Mouse (Mus musculus) limb, embryonic 13.5 days (tissue): Measurements from ENCODE around the gene Cntnap5c. TPM values are rescaled to one million over a fixed set of nuclear protein-coding genes. Genes with fewer than 3 reads are reported as not detected.

Source experiments
- ATAC-seq: fragments of 200-750 bp; cut with Nextera tagmentation; 2 replicates; pipeline ENCODE4 v1.8.0; 2017; ENCODE audit warnings: low read depth, moderate number of reproducible peaks, moderate TSS enrichment; ENCODE audit not compliant: low FRiP score
- H3K27ac ChIP-seq: fragments of 300-500 bp; sonication (generic); 2 replicates; pipeline ENCODE4 v1.5.1; 2015; ENCODE audit warnings: inconsistent platforms, mild to moderate bottlenecking, moderate library complexity
- H3K27me3 ChIP-seq: fragments of 300-500 bp; sonication (generic); 2 replicates; pipeline ENCODE4 v1.6.1; 2015; ENCODE audit warnings: mild to moderate bottlenecking, inconsistent platforms
- H3K36me3 ChIP-seq: fragments of 300-500 bp; sonication (generic); 2 replicates; pipeline ENCODE4 v1.6.1; 2015; ENCODE audit warnings: inconsistent platforms, mild to moderate bottlenecking, moderate library complexity
- H3K4me1 ChIP-seq: fragments of 300-500 bp; sonication (generic); 2 replicates; pipeline ENCODE4 v1.6.1; 2015; ENCODE audit warnings: inconsistent platforms
- H3K4me2 ChIP-seq: fragments of 300-500 bp; sonication (generic); replicated peaks from 2 replicates; pipeline ENCODE4 v1.6.1; 2015; ENCODE audit warnings: inconsistent platforms, mild to moderate bottlenecking, moderate library complexity
- H3K4me3 ChIP-seq: fragments of 300-500 bp; sonication (generic); 2 replicates; pipeline ENCODE4 v1.5.1; 2015; ENCODE audit warnings: moderate library complexity, mild to moderate bottlenecking, inconsistent platforms
- H3K9ac ChIP-seq: fragments of 300-500 bp; sonication (generic); 2 replicates; pipeline ENCODE4 v1.6.1; 2015; ENCODE audit warnings: mild to moderate bottlenecking, inconsistent platforms
- H3K9me3 ChIP-seq: fragments of 300-500 bp; sonication (generic); 2 replicates; pipeline ENCODE4 v1.6.1; 2016; ENCODE audit warnings: inconsistent platforms
- WGBS: fragments of 180-500 bp; shearing (Covaris S2); methylation state at CpG from one replicate; pipeline ENCODE4 v1.1.7; 2015; 5-methylcytosine and 5-hydroxymethylcytosine counted together
- polyA plus RNA-seq: library from polyadenylated mRNA; unstranded; fragments of >200 nt; fragmentation: Nextera tagmentation; extraction: Ambion mirVana; gene quantifications from 2 replicates; pipeline ENCODE4 v1.2.1, GENCODE M21; 2015

Gene Cntnap5c
- polyA plus RNA-seq, 1 experiment from 2014 or later, result not detected

DNA sequence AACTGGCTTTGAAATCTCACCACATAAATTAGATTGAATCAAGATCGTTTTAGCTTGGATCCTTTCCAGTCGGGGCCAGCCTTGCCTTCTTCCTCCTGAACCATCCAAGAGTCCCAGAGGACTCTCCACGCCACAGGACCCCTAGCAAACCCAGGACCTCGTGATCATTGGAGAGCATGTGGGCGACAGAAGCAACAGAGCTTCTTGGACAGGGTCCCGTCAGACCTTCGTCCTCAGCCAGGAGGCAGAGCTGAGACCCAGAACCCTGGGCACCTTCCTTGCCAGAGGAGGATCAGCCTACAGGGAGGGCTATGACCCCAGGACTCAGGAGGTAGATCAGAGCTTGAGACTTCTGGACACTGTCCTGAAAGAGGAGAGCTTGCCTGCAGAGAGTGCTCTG lies 300.5 kb downstream of the Cntnap5c start:
- H3K27me3 ChIP-seq, result no peaks in the 10 kb centered on the region
- WGBS, result 84% methylated on average over 7 of the region's 7 CpGs
- H3K4me3 ChIP-seq, result no peak overlapping the region
- no peak for ATAC-seq
- H3K9ac ChIP-seq, result no peak overlapping the region
- H3K27ac ChIP-seq, result no peak overlapping the region
- H3K4me2 ChIP-seq, result no peak overlapping the region
- H3K36me3 ChIP-seq, result no peaks in the 10 kb centered on the region
- no peaks in the 10 kb centered on the region for H3K4me1 ChIP-seq
- H3K9me3 ChIP-seq, result no peaks in the 10 kb centered on the region

DNA sequence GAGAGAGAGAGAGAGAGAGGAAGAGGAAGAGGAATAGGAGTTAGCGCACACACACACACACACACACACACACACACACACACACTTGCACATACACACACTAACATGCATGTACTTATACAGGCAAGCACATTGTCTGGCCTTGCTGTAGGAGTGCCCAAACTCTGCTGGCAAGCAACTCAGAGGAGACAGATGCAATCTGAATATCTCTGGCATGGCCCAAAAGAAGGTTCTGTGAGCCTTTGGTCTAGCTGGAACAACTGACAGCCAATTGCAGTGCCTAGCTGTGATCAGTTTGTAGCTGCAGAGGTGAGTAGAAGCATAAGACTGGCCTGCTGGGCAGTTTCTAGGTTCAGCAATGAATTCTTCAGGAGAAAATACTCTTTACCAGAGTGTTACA lies 313.3 kb downstream of the Cntnap5c start:
- Histone ChIP-seq H3K4me3 (no peak overlapping the region), H3K4me1 (no peaks in the 10 kb centered on the region), H3K36me3 (no peaks in the 10 kb centered on the region), H3K27me3 (no peaks in the 10 kb centered on the region), H3K4me2 (no peak overlapping the region), H3K9me3 (no peaks in the 10 kb centered on the region), H3K27ac (no peak overlapping the region), H3K9ac (no peak overlapping the region)
- no peak for ATAC-seq
- 50% methylated on average over 1 of the region's 1 CpGs for WGBS

DNA sequence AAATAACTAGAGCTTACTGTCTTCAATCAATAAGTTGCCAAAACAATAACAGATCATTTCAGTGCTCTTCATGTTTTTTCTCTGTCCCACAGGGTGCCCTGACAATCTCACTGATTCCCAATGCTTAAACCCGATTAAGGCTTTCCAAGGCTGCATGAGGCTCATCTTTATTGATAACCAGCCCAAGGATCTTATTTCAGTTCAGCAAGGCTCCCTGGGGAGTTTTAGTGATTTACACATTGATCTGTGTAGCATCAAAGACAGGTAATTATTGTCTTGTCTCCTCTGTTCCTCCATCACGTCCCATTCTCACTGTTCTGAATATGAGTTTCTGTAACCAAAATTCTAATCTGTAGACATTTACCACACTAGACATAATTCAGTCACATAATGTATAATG lies 335.1 kb downstream of the Cntnap5c start:
- Histone ChIP-seq H3K4me1 (no peaks in the 10 kb centered on the region), H3K4me2 (no peak overlapping the region), H3K27me3 (no peaks in the 10 kb centered on the region), H3K36me3 (no peaks in the 10 kb centered on the region), H3K9me3 (no peaks in the 10 kb centered on the region), H3K27ac (no peak overlapping the region), H3K9ac (no peak overlapping the region), H3K4me3 (no peak overlapping the region)
- 65% methylated on average over 2 of the region's 2 CpGs for WGBS
- ATAC-seq, result no peak

DNA sequence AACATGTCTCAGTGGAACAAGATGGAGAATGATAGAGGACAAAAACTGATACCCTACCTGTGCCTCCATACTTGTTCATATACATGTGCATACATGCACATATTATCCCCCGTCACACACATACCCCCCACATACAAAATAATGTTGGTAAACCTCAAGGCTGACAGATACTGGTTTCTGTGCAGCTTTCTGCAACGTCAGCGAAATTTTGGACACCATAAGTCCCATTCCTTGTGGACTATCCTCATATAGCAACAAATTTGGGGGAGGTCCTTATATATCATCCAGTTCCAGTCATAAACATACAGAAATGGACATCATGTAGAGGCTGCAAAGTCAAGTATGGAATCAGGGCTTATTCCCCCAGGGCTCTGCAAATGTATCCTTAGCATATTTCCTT lies 338.5 kb downstream of the Cntnap5c start:
- Histone ChIP-seq H3K9ac (no peak overlapping the region), H3K27ac (no peak overlapping the region), H3K27me3 (no peaks in the 10 kb centered on the region), H3K4me1 (no peaks in the 10 kb centered on the region), H3K9me3 (no peaks in the 10 kb centered on the region), H3K4me2 (no peak overlapping the region), H3K36me3 (no peaks in the 10 kb centered on the region), H3K4me3 (no peak overlapping the region)
- no peak for ATAC-seq
- WGBS, result 86% methylated on average over 3 of the region's 3 CpGs

DNA sequence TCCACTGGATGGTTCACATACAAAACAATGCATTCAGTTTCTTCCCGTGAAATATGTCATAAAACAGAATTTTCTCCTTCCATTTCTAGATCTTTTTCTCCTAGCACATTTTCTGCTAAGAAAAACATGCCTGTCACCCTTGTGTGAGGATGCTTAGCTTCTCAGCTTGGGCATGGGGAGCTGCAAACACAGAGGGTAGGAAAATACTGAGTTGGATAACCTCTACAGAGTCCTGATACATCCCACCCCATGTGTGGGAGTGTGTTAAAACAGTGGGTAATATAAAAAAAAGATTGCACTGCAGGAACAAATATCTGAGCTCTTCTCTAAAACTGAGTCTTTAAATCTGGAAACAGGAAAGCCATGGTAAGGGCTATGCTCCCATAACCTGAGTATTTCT lies 339.0 kb downstream of the Cntnap5c start:
- no peak overlapping the region for H3K4me3 ChIP-seq
- H3K36me3 ChIP-seq, result no peaks in the 10 kb centered on the region
- no peaks in the 10 kb centered on the region for H3K27me3 ChIP-seq
- ATAC-seq, result no peak
- H3K27ac ChIP-seq, result no peak overlapping the region
- H3K9ac ChIP-seq, result no peak overlapping the region
- no peaks in the 10 kb centered on the region for H3K9me3 ChIP-seq
- H3K4me2 ChIP-seq, result no peak overlapping the region
- 65% methylated on average over 1 of the region's 1 CpGs for whole genome bisulfite sequencing
- no peaks in the 10 kb centered on the region for H3K4me1 ChIP-seq

DNA sequence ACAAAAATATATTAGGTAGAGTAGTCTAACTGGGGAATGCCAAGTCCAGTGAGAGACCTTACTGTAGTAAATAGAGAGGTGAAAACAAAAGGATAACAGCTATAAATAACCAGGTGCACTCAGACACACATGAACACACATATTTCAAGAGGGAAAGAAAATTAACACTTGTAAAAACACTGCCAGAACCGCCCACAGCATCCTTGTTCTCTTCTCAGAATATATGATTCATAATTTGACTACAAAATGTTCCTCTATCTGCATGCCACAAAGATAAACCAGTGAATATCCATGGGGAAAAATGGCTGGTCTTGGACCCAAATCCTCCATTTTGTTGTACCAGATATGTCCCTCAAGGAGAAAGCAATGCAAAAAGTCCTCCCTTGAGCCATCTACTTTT lies 417.8 kb downstream of the Cntnap5c start:
- no peak overlapping the region for H3K9ac ChIP-seq
- H3K4me1 ChIP-seq, result no peaks in the 10 kb centered on the region
- no peaks in the 10 kb centered on the region for H3K36me3 ChIP-seq
- WGBS, result 74% methylated on average over 1 of the region's 1 CpGs
- no peak overlapping the region for H3K4me3 ChIP-seq
- H3K4me2 ChIP-seq, result no peak overlapping the region
- H3K27ac ChIP-seq, result no peak overlapping the region
- no peaks in the 10 kb centered on the region for H3K27me3 ChIP-seq
- no peak for ATAC-seq
- no peaks in the 10 kb centered on the region for H3K9me3 ChIP-seq

DNA sequence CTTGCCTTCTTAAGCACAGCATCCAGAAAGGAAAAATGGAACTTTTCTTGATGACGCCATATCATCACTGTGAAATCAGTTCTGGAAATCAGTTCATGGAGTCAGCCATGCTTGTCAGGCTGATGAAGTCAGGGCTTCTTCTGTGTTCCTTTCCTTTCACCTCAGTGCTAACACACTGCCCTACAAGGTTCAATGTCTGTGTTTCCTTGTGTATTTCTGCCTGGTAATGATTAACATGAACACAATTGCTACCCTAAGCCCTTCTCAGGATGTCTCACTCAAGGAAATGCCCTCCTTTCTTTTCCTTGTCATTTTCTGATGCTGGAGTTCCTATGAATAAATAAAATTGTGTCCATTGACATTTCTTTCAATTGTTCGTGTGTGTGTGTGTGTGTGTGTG lies 431.8 kb downstream of the Cntnap5c start:
- ATAC-seq, result no peak
- no peak overlapping the region for H3K4me3 ChIP-seq
- WGBS, result 78% methylated on average over 2 of the region's 2 CpGs
- no peaks in the 10 kb centered on the region for H3K9me3 ChIP-seq
- no peak overlapping the region for H3K27ac ChIP-seq
- no peaks in the 10 kb centered on the region for H3K4me1 ChIP-seq
- H3K36me3 ChIP-seq, result no peaks in the 10 kb centered on the region
- no peak overlapping the region for H3K9ac ChIP-seq
- no peak overlapping the region for H3K4me2 ChIP-seq
- no peaks in the 10 kb centered on the region for H3K27me3 ChIP-seq

DNA sequence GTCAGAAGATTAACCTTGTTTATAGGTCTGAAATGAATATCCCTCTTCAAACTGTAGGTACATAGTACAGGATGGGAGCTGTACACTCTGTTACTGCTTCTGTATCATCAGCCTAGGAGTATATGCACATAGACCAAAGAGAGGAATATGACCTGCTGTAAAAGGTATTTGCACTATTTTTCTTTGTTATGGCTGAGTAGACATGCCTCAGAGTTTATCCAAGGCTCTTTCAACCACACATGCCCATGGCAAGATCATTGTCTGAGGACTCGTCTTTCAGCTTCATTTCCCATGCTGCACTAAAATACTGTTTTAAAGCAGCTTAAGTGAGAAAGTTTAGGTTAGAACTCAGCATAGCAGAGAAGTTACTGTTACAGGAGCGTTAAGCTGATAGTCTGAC lies 498.7 kb downstream of the Cntnap5c start:
- Histone ChIP-seq H3K36me3 (no peaks in the 10 kb centered on the region), H3K27ac (no peak overlapping the region), H3K4me2 (no peak overlapping the region), H3K9me3 (no peaks in the 10 kb centered on the region), H3K4me3 (no peak overlapping the region), H3K4me1 (no peaks in the 10 kb centered on the region), H3K9ac (no peak overlapping the region), H3K27me3 (no peaks in the 10 kb centered on the region)
- ATAC-seq, result no peak
- WGBS, result 73% methylated on average over 2 of the region's 2 CpGs

DNA sequence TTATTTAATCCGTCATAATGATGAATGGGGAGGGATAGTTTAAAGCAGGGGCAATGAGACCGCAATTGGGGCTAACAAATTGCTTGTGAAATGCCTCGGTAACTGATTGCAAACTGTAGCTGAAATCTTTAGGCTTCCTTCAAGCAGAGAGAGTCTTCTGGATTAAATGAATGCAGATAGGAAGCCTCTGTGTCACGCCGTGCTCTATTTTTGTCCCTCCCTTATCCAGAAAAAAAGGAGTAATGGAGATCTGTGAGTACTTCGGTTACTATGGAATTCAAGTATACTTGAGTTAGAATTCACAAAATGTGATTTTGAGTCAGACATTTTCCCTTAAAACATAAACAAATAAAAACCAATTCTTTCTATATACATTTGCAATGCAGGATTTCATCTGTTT lies 581.9 kb downstream of the Cntnap5c start:
- Histone ChIP-seq H3K4me2 (no peak overlapping the region), H3K9ac (no peak overlapping the region), H3K4me3 (no peak overlapping the region), H3K27ac (no peak overlapping the region), H3K27me3 (no peaks in the 10 kb centered on the region), H3K9me3 (no peaks in the 10 kb centered on the region), H3K4me1 (no peaks in the 10 kb centered on the region), H3K36me3 (no peaks in the 10 kb centered on the region)
- ATAC-seq, result no peak
- 85% methylated on average over 6 of the region's 6 CpGs for WGBS

DNA sequence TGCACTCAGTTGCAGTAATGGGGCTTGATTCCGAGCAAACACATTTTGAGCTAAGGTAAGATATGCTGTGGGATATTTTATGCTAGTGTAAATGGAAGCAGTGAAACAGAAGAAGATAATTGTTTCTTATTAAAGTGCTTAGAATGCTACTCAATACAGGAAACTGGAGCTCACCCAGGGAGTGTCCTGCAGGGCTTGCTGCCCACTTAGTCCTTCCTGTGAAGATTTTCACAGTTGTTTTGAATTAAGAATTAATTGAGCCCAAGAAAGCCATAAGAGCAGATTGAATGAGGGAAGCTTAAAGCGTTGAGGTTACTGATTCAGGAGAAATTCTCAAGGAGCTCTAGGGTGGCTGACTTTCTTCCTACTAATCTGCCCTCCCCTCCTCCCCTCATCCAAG lies 586.9 kb downstream of the Cntnap5c start:
- ATAC-seq, result no peak
- WGBS, result 14% methylated on average over 2 of the region's 2 CpGs
- H3K27ac ChIP-seq, result no peak overlapping the region

DNA sequence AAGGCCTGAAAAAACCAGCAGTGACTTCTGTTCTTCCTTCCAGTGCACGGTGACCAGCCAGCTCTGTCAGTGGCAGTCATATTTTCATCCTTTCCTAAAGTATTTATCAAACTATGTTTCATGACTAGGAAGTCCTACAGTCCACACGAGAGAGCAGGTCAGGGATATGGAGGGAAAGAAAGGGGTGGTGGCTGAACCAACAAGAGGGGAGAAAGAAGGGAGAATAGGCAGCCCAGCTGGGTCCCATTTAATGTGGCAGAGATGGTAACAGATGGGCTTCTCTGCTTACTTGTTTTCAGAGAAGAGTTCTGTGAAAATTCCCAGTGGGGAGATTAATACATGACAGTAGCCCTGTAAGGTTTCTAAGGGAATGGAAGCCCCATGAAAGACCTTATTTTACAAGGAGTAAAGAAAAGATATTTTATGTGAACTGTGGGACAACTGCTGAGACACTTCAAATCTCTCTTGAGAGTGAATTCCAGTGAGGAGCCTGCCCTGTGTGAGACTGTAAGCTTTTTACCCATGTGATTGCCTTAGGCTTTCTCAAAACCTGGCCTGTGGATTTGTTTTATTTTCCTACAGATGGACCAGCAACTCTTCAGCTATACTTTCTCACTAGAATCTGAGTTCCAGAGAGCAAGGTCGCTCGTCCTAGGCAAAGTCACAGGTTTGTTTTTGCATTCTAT lies 594.4 kb downstream of the Cntnap5c start:
- Histone ChIP-seq H3K4me1 (no peaks in the 10 kb centered on the region), H3K9ac (no peak overlapping the region), H3K4me2 (no peak overlapping the region), H3K36me3 (no peaks in the 10 kb centered on the region), H3K9me3 (no peaks in the 10 kb centered on the region), H3K27me3 (no peaks in the 10 kb centered on the region), H3K27ac (no peak overlapping the region), H3K4me3 (no peak overlapping the region)
- no peak for ATAC-seq
- 81% methylated on average over 4 of the region's 4 CpGs for WGBS

More for the DNA sequence above, 586.9 kb downstream of the Cntnap5c start:
- Histone ChIP-seq H3K4me3 (no peak overlapping the region), H3K36me3 (no peaks in the 10 kb centered on the region), H3K27me3 (no peaks in the 10 kb centered on the region), H3K4me2 (no peak overlapping the region), H3K9me3 (no peaks in the 10 kb centered on the region), H3K9ac (no peak overlapping the region), H3K4me1 (no peaks in the 10 kb centered on the region)

DNA sequence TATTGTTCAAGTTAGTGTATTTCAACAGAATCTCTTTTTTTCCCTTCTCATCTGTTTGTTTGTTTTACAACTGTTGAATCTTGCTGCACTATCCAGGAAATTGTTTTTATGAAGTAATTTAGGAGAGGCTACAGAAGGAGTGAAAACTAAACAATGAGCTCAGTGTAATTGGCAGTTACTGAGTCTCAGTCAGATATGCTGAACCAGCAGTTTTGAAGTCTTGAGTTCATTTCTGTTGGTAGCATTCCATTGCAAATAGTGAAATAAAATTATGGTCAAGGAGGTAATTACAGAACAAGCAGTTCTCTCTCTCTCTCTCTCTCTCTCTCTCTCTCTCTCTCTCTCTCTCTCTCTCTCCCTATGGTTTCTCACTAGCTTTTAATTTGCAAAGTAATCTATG lies 600.7 kb downstream of the Cntnap5c start:
- Histone ChIP-seq H3K36me3 (no peaks in the 10 kb centered on the region), H3K27ac (no peak overlapping the region), H3K4me3 (no peak overlapping the region), H3K27me3 (no peaks in the 10 kb centered on the region), H3K9ac (no peak overlapping the region), H3K4me1 (no peaks in the 10 kb centered on the region), H3K4me2 (no peak overlapping the region), H3K9me3 (no peaks in the 10 kb centered on the region)
- no peak for ATAC-seq

DNA sequence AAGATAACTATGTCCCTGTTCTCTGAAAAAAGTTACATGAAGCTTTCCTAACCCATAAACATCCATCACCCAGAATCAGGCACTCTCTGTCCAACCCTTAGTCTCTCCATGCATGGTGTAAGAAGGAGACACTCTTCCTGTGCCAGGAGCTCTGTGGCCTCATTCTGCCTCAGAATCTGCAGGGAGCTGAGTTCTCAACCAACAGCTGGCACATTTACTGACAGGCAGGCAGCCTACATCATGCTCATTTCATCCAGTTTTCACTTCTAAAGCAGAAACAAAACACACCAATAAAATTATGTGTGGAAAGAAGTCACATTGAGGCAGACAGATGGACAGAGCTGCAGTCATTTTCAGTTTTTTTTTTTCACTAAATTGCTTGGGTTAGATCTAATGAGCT lies 638.4 kb downstream of the Cntnap5c start:
- Histone ChIP-seq H3K4me2 (no peak overlapping the region), H3K4me1 (no peaks in the 10 kb centered on the region), H3K4me3 (no peak overlapping the region), H3K27ac (no peak overlapping the region), H3K9ac (no peak overlapping the region), H3K36me3 (no peaks in the 10 kb centered on the region), H3K9me3 (no peaks in the 10 kb centered on the region), H3K27me3 (no peaks in the 10 kb centered on the region)
- ATAC-seq, result no peak
